Mouse (Mus musculus) layer of hippocampus, postnatal 10 days (tissue): ENCODE results near the gene Bicral. TPM values are rescaled to one million over a fixed set of nuclear protein-coding genes. Genes with fewer than 3 reads are reported as not detected.

ENCODE experiments used
- DNase-seq, 2 experiments: peaks; one replicate each; pipeline ENCODE4 v3.0.0; 2021; ENCODE audit warnings: low spot score in 2 of 2
- long read RNA-seq: library from polyadenylated mRNA; stranded (forward); transcript quantifications from one replicate; pipeline ENCODE4 v2.0.0, GENCODE M21; 2023
- total RNA-seq, 2 experiments: library from RNA; stranded (reverse); gene quantifications; 2 replicates each; pipeline ENCODE4 v1.2.3; 2021

Bicral gene
- 10 to 100 TPM; 29.7 to 32.8 TPM for total RNA-seq
- long read RNA-seq, partial matches to known transcripts = 2 of 12 reads
- long read RNA-seq, other reads (novel, unspliced or antisense) = 10 of 12 reads

DNA sequence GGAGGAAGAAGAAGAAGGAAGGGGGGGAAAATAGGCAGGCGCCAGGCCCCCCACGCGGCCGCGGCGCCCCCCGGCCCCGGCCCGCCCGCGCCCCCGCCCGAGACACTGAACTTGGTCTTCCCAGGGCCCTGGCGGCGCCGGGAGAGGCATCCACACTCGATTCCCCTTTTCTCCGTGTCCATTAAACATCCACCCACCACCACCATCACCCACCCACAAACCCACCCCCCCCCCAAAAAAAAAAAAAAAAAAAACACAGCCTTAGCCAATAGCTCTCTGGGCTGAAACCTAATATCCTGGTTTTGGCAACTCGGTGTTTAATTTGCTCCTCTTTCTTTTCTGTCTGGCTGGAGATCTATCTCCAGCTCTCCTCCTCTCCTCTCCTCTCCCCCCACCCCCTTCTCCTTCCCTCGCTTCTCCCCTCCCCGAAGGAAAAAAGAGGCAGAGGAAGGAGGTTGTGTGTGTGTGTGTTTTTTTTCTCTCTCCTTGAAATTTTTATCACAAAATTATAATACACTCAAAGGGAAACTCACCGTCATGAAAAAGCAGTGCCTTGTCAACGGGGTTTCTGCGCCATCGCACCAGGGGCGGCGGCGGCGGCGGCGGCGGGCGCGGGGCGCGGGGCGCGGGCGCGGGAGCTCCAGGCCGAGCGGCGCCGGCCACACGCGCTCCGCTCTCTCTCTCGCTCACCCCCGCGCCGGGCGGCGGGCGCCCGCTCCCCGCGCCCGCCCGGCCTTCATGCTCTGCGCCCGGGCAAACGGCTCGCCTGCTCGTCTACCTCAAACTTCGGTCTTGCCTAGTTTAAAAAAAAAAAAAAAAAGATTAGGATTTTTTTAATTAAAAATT is at the start of gene Bicral:
Gene Bicral, minus strand, starts transcription at position 580 of the 846 bp plus-strand sequence.
- peak; percentile 71 to 85 for DNase-seq

DNA sequence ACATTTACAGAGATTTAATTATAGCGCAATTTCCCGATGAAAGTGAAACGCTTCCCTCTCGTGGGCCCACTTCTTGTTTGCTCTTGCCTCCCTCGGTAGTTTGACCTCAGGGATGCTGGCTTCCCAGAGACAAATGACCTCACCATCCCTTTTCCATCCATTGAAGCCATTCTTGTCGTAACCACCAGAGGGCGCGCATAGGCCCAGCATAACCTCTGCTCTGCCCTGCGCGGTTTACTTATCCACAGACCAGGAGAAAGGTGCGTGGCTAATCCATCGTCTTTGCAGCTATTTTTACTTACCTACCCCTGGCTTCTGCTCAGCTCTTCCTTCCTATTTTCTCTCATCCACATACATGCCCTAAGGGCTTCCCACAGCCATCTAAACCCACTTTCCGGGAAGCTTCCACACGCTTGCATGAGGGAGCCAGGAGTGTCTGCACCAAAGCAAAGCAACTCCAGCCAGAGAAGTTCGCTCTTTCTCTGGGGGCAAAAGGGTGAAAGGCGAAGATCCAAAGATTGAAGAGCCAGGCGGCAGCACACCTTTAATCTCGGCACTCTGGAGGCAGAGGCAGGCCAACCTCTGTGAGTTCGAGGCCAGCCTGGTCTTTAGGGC is 45.7 kb upstream of the Bicral start:
- peak; percentile 77 to 79 for DNase-seq

DNA sequence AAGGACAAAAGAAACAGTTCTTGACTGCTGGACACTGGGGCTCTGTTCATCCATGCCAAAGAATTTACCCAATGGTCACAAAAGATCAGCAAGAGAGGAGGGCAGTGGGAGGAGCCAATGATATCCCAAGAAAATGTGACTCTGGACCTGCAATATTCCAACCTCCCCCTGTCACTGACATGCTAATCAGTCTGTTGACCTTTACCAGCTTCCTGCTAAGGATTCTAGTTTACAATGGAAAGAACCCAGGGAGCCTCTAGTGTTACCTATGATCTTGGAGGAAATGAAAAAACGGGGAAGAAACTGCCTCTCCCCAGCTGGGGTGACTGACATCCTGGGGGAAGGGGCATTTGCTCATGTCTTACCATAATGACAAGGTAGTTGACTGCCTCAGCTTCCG is 42.7 kb upstream of the Bicral start:
- DNase-seq = no peak

DNA sequence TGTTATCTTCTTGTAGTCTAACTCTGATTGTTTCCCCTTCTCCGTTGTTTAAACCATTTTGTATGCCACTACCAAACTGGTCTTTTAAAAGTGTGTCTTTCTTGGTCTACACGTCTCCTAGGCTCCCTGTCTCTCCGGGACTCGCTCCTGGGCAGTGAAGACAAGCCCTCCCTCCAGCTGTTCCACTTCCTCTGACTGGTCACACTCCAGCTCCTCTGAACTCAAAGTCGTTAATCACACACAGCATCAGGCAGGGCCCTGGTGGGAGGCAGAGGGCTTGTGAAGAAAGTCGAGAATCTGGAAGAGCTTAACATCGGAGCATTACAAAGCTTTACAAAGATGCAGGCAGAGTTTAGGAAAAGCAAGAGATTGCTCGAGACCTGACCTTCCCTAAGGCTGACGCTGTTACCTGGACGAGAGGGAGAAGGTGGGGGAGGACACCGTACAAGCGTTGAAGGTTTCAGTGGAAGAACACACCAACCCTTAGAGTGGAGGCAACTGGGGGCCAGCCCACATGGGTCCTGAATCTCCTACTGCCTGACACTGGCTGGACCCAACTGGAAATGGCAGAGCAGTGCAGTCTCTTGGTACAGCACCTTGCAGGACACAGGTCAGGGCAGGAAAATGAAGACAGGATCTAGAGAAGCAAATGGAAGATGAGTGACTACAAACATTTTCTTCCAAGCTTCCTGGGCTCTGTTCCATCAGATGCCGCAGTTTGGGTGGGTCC is 39.1 kb upstream of the Bicral start:
- DNase-seq = no peak

- no peak for DNase-seq
Observed at GRCm38 (mm10) chr17:46895426-46895825, 37.1 kb upstream of the Bicral start.

GRCm38 (mm10) chr17:46890843-46891594 is 32.7 kb upstream of the Bicral start:
- peak; percentile 37 to 57 for DNase-seq

DNA sequence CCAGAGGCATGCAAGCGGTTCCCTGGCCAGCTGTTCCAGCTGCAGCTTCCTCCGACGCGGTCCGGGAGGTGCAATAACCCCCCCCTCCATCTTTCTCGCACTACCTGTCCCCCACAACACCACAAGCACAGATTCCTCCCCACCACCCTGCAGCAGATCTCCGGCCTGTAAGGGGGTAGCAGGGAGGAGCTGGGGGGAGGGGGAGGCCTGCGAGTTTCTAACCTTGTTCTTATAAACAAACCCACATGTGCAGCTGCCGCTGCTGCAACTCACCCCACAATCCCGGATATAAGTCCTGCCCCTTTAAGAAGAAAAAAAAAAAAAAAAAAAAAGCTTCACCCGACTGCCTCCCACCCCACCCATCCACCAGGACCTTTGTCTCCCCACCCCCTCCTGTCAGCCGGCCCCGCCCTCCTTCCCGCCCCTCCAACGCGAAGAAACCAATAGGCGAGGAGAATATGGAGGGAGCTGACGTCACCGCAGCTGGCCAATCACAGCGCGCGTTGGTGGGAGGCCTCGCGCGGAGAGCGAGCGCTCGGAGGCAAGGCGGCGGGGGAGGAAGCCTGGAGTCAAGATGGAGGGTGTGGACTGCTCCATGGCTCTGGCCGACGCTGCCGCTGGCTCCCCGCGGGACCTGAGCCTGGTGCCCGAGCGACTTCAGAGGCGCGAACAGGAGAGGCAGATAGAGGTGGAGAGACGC is 32.0 kb upstream of the Bicral start, which contains the start of gene Tbcc:
Gene Tbcc, plus strand, starts transcription at position 569 of the 700 bp plus-strand sequence.
- DNase-seq = peak; percentile 95 to 97

GRCm38 (mm10) chr17:46889450-46890084 is 31.3 kb upstream of the Bicral start:
- peak; percentile 70 to 79 for DNase-seq

- DNase-seq = peak; percentile 36 to 62
Observed at GRCm38 (mm10) chr17:46888511-46889212, 30.4 kb upstream of the Bicral start.

GRCm38 (mm10) chr17:46885910-46886643 is 27.8 kb upstream of the Bicral start:
- DNase-seq = no peak

DNA sequence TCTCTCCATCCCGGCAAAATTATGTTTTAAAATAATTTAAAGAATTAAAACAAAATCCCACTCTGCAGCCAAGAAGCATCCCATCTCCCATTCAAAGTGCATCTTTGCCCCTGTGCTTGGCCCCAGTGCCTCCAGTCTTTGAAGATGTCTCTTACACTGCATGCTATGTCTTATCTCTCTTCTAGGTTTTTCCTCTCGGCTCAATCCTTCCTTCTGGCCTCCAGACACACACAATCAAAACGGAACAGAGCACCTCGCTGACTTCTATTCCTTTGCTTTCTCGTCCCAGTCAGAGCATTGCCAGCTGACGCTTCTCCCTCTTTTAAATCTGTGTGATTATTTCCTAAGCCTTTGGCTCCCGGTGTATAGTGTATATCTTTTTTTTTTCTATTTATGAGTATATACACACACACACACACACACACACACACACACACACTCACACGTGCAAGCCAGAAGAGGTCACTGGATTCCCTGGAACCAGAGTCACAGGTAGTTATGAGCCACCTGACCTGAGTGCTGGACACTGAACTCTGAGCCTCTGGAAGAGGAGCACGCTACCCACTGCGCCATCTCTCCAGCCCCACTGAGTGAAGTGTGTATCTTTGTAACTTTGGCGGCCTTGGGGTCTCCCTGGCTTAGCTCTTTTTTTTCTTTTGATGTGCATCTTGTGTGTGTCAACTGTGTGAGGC is 27.1 kb upstream of the Bicral start:
- no peak for DNase-seq

DNA sequence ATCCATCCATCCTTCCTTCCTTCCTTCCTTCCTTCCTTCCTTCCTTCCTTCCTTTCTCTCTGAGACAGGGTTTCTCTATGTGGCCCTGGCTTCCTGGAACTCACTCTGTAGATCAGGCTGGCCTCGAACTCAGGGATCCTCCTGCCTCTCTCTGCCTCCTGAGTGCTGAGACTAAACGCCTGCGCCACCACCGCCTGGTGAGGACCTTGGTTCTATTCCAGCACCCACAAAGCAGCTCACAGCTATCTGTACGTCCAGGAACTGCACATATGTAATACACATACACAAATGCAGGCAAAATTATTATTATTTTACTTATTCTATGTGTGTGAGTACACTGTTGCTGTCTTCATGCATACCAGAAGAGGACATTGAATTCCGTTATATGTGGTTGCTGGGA is 26.5 kb upstream of the Bicral start:
- no peak for DNase-seq

GRCm38 (mm10) chr17:46883107-46883506 is 24.8 kb upstream of the Bicral start:
- no peak for DNase-seq

DNA sequence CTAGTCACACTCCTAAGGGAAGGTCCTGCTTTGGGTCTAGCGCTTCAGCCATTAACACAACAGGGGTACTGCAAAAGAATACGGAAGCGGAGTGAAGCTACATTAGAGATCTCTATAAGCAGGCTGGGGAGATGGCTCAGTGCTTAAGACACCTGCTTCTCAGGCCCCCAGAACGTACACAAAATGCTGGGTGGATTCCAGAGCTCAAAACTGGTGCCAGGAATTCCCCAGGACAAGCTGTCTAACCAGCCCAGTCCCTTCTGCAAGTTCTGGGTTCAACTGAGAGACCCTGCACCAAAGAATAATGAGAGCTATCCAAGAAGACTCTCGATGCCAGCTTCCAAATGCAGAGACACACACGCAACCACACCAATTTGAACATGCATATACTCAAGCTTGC is 23.4 kb upstream of the Bicral start:
- no peak for DNase-seq

DNA sequence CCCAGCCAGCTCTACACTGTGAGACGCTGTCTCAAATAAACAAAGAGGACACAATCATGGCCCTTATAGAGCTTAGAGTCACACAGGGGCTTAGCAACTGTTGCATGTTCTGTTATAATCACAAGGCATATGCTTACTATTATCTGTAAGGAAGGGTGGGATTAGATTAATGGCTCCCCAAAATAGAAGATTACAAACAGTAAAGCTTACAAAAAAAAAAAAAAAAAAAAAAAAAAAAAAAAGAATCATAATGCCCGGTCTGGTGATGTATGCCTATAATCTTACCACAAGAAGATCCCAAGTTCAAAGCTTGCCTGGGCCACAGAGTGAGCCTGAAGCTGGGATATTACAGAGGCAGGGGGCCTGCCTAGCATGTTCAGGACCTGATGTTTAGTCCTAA is 22.0 kb upstream of the Bicral start:
- DNase-seq = no peak

DNA sequence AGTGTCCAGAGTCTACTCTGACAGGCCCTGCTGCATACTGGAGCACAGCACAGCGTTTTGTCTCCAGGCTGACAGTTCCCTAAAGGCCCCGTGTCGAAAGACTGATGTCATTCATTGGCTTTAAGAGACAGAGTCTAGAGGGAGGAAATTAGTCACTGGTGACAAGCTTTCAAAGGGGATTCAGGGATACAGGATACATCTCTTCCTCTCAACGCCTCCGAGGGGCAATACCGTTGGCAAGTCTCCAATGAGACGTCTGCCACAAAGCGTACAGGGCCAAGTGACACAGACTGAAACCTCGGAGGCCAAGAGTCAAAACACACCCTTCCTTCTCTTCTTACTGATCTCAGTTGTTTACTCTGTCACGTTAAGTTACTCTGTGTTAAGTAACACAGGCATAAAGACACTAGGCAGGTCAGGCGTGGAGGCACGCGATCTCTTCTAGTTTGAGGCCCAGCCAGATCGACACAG is 21.6 kb upstream of the Bicral start:
- no peak for DNase-seq

DNA sequence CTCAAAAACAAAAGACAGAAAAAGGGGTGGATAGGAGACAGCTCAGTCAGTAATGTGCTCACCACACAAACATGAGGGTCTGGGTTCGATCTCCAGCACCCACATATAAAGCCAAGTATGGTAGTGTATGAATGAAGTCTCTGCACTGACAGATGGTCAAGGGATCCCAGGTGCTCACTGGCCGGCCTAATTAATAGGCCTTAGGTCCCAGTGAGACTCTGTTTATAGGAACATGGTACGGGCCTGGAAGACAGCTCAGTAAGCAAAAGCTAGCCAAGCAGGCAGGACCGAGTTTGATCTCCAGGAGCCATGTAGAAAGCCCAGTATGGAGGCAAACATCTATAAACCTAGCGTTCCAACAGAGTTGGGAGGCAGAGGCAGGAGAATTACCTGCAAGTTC is 18.8 kb upstream of the Bicral start:
- DNase-seq = no peak
